Mouse (Mus musculus): ENCODE measurements around the gene Gm9887. TPM values are rescaled to one million over a fixed set of nuclear protein-coding genes. Genes with fewer than 3 reads are reported as not detected.

The Gm9887 gene
- polyA plus RNA-seq, 1 experiment: 0.61 TPM

DNA sequence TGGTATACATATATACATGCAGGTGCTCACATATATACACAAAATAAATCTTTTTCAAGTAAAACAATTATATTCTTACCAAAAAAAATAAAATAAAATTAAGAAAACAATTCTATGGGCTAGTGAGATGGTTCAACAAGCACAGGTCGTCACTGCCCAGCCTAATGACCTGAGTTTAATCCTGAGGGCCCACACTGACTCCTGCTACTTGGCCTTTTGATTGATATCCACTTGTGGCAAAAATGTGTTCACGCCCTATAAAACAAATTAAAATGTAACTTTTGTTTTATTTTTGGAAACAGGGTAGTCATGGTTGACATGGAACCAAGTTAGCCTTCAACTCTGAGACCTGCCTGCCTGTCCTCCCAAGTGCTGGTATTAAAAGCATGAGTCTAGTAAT is 22.3 kb downstream of the Gm9887 start:
- Histone ChIP-seq H3K27me3 (ENCODE audit: control insufficient read depth, insufficient read depth, low read length) (no peaks in the 10 kb centered on the region), H3K27ac (ENCODE audit: insufficient read depth, low read length) (no peak overlapping the region), H3K4me3 (replicated peaks; ENCODE audit: insufficient read depth, low read depth, low read length) (no peak overlapping the region), H3K4me1 (ENCODE audit: control insufficient read depth, insufficient read depth, low read length) (no peaks in the 10 kb centered on the region)
- TF ChIP-seq CTCF (IDR thresholded peaks at IDR 0.05; ENCODE audit: borderline replicate concordance, insufficient read depth, low read depth, low read length) (no peak), POLR2A (IDR thresholded peaks at IDR 0.05; ENCODE audit: borderline replicate concordance, insufficient read depth, low read length) (no peak)
- WGBS: 88% methylated on average over 2 of the region's 2 CpGs
- DNase-seq: no peak

DNA sequence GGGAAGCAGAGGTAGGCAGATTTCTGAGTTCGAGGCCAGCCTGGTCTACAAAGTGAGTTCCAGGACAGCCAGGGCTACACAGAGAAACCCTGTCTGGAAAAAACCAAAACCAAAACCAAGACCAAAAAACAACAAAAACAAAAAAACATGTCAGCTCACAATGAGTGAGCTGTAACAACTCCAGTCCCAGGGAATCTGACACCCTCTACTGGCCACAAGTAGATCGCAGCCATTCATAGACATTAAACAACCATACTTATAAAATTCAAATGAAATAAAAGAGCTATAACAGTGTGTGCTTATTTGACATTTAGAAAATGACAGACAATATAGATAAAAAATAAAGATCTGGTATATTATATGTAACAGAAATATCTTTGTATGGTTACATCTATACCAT is 38.7 kb downstream of the Gm9887 start:
- no peaks in the 10 kb centered on the region for H3K27me3 ChIP-seq (ENCODE audit: control insufficient read depth, insufficient read depth, low read length)
- no peak; the same call in 1 of the 2 replicates for TF ChIP-seq CTCF (IDR thresholded peaks at IDR 0.05; ENCODE audit: borderline replicate concordance, insufficient read depth, low read depth, low read length)
- TF ChIP-seq POLR2A (IDR thresholded peaks at IDR 0.05; ENCODE audit: borderline replicate concordance, insufficient read depth, low read length): no peak
- no peak for DNase-seq
- H3K27ac ChIP-seq (ENCODE audit: insufficient read depth, low read length): no peak overlapping the region
- no peak overlapping the region for H3K4me3 ChIP-seq (replicated peaks; ENCODE audit: insufficient read depth, low read depth, low read length)
- 87% methylated on average over 2 of the region's 2 CpGs for WGBS
- no peaks in the 10 kb centered on the region for H3K4me1 ChIP-seq (ENCODE audit: control insufficient read depth, insufficient read depth, low read length)

GRCm38 (mm10) chr12:69332147-69332546 is 40.1 kb downstream of the Gm9887 start:
- DNase-seq: no peak
- Histone ChIP-seq H3K27ac (ENCODE audit: insufficient read depth, low read length) (no peak overlapping the region), H3K27me3 (ENCODE audit: control insufficient read depth, insufficient read depth, low read length) (no peaks in the 10 kb centered on the region), H3K4me1 (ENCODE audit: control insufficient read depth, insufficient read depth, low read length) (no peaks in the 10 kb centered on the region), H3K4me3 (replicated peaks; ENCODE audit: insufficient read depth, low read depth, low read length) (no peak overlapping the region)
- TF ChIP-seq CTCF (IDR thresholded peaks at IDR 0.05; ENCODE audit: borderline replicate concordance, insufficient read depth, low read depth, low read length) (no peak), POLR2A (IDR thresholded peaks at IDR 0.05; ENCODE audit: borderline replicate concordance, insufficient read depth, low read length) (no peak)
- 92% methylated on average over 1 of the region's 1 CpGs for WGBS

DNA sequence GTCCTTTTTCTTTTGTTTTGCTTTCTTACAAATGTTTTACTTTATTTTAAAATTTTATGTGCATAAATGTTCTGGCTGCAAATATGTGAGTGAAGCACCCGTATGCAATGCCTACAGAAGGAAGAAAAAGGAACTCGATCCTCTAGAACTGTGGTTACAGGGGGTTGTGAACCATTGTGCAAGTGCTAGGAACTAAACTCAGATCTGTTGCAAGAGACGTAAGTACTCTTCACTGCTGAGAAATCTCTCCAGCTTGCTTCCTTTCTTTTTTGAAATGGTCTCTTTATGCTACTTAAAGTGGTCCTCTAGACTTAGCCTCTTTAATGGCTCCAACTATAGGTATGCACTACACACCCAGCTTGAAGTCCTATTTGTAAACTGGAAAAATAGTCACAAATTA is 41.1 kb downstream of the Gm9887 start:
- Histone ChIP-seq H3K4me3 (replicated peaks; ENCODE audit: insufficient read depth, low read depth, low read length) (no peak overlapping the region), H3K27me3 (ENCODE audit: control insufficient read depth, insufficient read depth, low read length) (no peaks in the 10 kb centered on the region), H3K4me1 (ENCODE audit: control insufficient read depth, insufficient read depth, low read length) (no peaks in the 10 kb centered on the region), H3K27ac (ENCODE audit: insufficient read depth, low read length) (no peak overlapping the region)
- no peak for DNase-seq
- TF ChIP-seq CTCF (IDR thresholded peaks at IDR 0.05; ENCODE audit: borderline replicate concordance, insufficient read depth, low read depth, low read length) (no peak), POLR2A (IDR thresholded peaks at IDR 0.05; ENCODE audit: borderline replicate concordance, insufficient read depth, low read length) (no peak)
- 94% methylated on average over 3 of the region's 3 CpGs for WGBS

Other genes starting within 250 kb of the Gm9887 start
- gene Rps29, start 213.3 kb downstream of the Gm9887 start, polyA plus RNA-seq (2012; rRNA removed): 1,000 and 1,063 TPM in 2 replicates
- gene Lrr1, start 203.6 kb downstream of the Gm9887 start, polyA plus RNA-seq (2012; rRNA removed): 0.15 TPM in 1 of 2 replicates, not detected in the other
- gene Rpl36al, start 188.4 kb downstream of the Gm9887 start, polyA plus RNA-seq (2012; rRNA removed): 321 and 360 TPM in 2 replicates
- 15.9 and 16.4 TPM in 2 replicates for gene Mgat2, start 188.3 kb downstream of the Gm9887 start, polyA plus RNA-seq (2012; rRNA removed)
- 2.0 and 3.2 TPM in 2 replicates for gene Gm49383, start 175.4 kb downstream of the Gm9887 start, polyA plus RNA-seq (2012; rRNA removed)
- 2.5 and 2.6 TPM in 2 replicates for gene Dnaaf2, start 174.0 kb downstream of the Gm9887 start, polyA plus RNA-seq (2012; rRNA removed)
- 4.4 and 4.5 TPM in 2 replicates for gene Gm49384, start 168.2 kb downstream of the Gm9887 start, polyA plus RNA-seq (2012; rRNA removed)
- gene Pole2, start 144.3 kb downstream of the Gm9887 start, polyA plus RNA-seq (2012; rRNA removed): 1.1 and 1.6 TPM in 2 replicates
- 10.2 and 11.5 TPM in 2 replicates for gene Klhdc1, start 131.3 kb downstream of the Gm9887 start, polyA plus RNA-seq (2012; rRNA removed)
- 150 and 158 TPM in 2 replicates for gene Klhdc2, start 75.8 kb downstream of the Gm9887 start, polyA plus RNA-seq (2012; rRNA removed)
- gene Nemf, start 15.3 kb downstream of the Gm9887 start, polyA plus RNA-seq (2012; rRNA removed): 42.6 and 43.8 TPM in 2 replicates
- 67.3 and 67.6 TPM in 2 replicates for gene Arf6, start 308 bp downstream of the Gm9887 start, polyA plus RNA-seq (2012; rRNA removed)
- gene Vcpkmt, start 210.6 kb upstream of the Gm9887 start, polyA plus RNA-seq (2012; rRNA removed): 29.4 and 30.0 TPM in 2 replicates

All from cerebellum, adult 2 months (tissue).